In the genomic region with DNA sequence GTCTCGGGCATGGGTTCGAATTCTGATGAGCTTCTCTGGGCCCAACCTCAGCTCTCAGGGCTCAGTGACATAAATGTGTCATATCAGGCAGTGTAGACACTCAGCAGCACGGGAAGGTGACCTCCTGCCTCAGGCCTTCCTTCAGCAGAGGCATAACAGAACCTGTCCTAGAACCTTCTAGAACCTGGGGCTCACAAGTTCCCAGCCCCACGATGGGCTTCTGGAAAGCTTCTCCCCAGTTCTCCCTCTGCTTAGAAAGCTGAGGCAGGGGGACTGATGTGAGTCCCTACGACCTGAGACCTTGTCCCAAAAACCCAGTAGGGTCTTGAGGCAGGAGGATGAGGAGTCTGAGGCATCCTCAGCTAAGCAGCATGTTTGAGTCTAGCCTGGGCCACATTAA, we compare ENCODE assay signal across 9 mouse cellular contexts. TPM values are rescaled to one million over a fixed set of nuclear protein-coding genes. Genes with fewer than 3 reads are reported as not detected.
DNase-seq lines count a peak whose midpoint lies in the region; ATAC-seq and TF ChIP-seq lines count a peak whose summit lies in the region.
"Had no signal": no experiment of that assay in that cellular context is flagged by ENCODE, and none has a peak within 500 bp of the region (broad histone marks: within the 10 kb centered on the region; RNA-seq: fewer than 3 reads in every experiment).

No protein-coding gene starts in this region.

- peaks cover 31% of the 10 kb centered on the region for H3K27me3 ChIP-seq in forebrain, embryonic 10.5 days (ENCODE audit: poor library complexity, severe bottlenecking)
- no peaks in the 10 kb centered on the region for H3K27me3 ChIP-seq in forebrain, embryonic 11.5 days (ENCODE audit: control insufficient read depth, insufficient read depth, low read length)
- no peaks in the 10 kb centered on the region for H3K27me3 ChIP-seq in kidney, adult 2 months (replicated peaks; ENCODE audit: control insufficient read depth, insufficient read depth, low read length)
- no peaks in the 10 kb centered on the region for H3K27me3 ChIP-seq in thymus, adult 2 months (ENCODE audit: control insufficient read depth, insufficient read depth, low read length)

- TF ChIP-seq POLR2A in kidney, adult 2 months (IDR thresholded peaks at IDR 0.05; ENCODE audit: low read depth, low read length), result no peak
- TF ChIP-seq POLR2A in thymus, adult 2 months (IDR thresholded peaks at IDR 0.05; ENCODE audit: control insufficient read depth, extremely low read depth, insufficient read depth, low read length, poor library complexity), result no peak

- peak overlapping the region; percentile 89 for H3K27ac ChIP-seq in forebrain, embryonic 10.5 days
- no peak overlapping the region for H3K27ac ChIP-seq in forebrain, embryonic 11.5 days (ENCODE audit: low read depth, low read length)
- H3K27ac ChIP-seq in kidney, adult 2 months (ENCODE audit: insufficient read depth, low read depth, low read length), result peak overlapping the region; percentile 90
- peak overlapping the region; percentile 19; the same call in 1 of the 2 replicates for H3K27ac ChIP-seq in thymus, adult 2 months (ENCODE audit: control insufficient read depth, insufficient read depth, low read length)

- intact Hi-C loops in left cerebral cortex, postnatal 25 days (cut with DNase I), result no loop called here

- H3K36me3 ChIP-seq in forebrain, embryonic 10.5 days (replicated peaks), result no peaks in the 10 kb centered on the region
- no peaks in the 10 kb centered on the region; the same call in 1 of the 2 replicates for H3K36me3 ChIP-seq in forebrain, embryonic 11.5 days (ENCODE audit: control insufficient read depth, insufficient read depth, low read length)
- no peaks in the 10 kb centered on the region for H3K36me3 ChIP-seq in kidney, adult 2 months (ENCODE audit: control insufficient read depth, insufficient read depth, low read length)
- H3K36me3 ChIP-seq in thymus, adult 2 months (ENCODE audit: control insufficient read depth, insufficient read depth, low read length), result no peaks in the 10 kb centered on the region

- ATAC-seq in forebrain, embryonic 11.5 days (replicated peaks; ENCODE audit: low FRiP score), result no peak

- TF ChIP-seq CTCF in kidney, adult 2 months (conservative IDR thresholded peaks at IDR 0.05; ENCODE audit: insufficient read depth, insufficient read length, low read depth, low read length), result no peak
- no peak for TF ChIP-seq CTCF in thymus, adult 2 months (IDR thresholded peaks at IDR 0.05; ENCODE audit: borderline replicate concordance, control insufficient read depth, extremely low read depth, insufficient read depth, low read length, poor library complexity)

- peaks cover 93% of the 10 kb centered on the region for H3K4me1 ChIP-seq in forebrain, embryonic 10.5 days
- H3K4me1 ChIP-seq in forebrain, embryonic 11.5 days (replicated peaks; ENCODE audit: control insufficient read depth, insufficient read depth, low read length), result peaks cover 36% of the 10 kb centered on the region
- peaks cover 82% of the 10 kb centered on the region for H3K4me1 ChIP-seq in kidney, adult 2 months (ENCODE audit: control insufficient read depth, insufficient read depth, low read length)
- H3K4me1 ChIP-seq in thymus, adult 2 months (replicated peaks; ENCODE audit: control insufficient read depth, insufficient read depth, low read length), result peaks cover 8% of the 10 kb centered on the region

- H3K9ac ChIP-seq in forebrain, embryonic 11.5 days (ENCODE audit: low read length), result no peak overlapping the region; the same call in 1 of the 2 replicates

- peak overlapping the region; percentile 37; the same call in 1 of the 2 replicates for H3K4me3 ChIP-seq in forebrain, embryonic 10.5 days
- no peak overlapping the region for H3K4me3 ChIP-seq in forebrain, embryonic 11.5 days (ENCODE audit: low read depth, low read length)
- H3K4me3 ChIP-seq in kidney, adult 2 months (ENCODE audit: insufficient read depth, low read depth, low read length), result no peak overlapping the region
- H3K4me3 ChIP-seq in thymus, adult 2 months (ENCODE audit: control insufficient read depth, insufficient read depth, low read length), result no peak overlapping the region

- no peak overlapping the region for H3K4me2 ChIP-seq in forebrain, embryonic 11.5 days (ENCODE audit: low read depth, low read length, severe bottlenecking)

- no peak for DNase-seq in forebrain, embryonic 10.5 days (ENCODE audit: extremely low spot score, low spot score)
- no peak for DNase-seq in forebrain, embryonic 11.5 days (ENCODE audit: low spot score)
- DNase-seq in kidney, adult 2 months, result no peak
- DNase-seq in kidney, postnatal 10 days, result no peak
- DNase-seq in thymus, adult 2 months, result no peak
- DNase-seq in thymus, postnatal 10 days (ENCODE audit: low spot score in 2 of 2), result no peak
- DNase-seq in left cerebral cortex, postnatal 25 days (ENCODE audit: low spot score in 2 of 2), result no peak
- DNase-seq in cerebellum, adult 9-11 months, result no peak

- WGBS in forebrain, embryonic 10.5 days, result 85% methylated on average over 5 of the region's 5 CpGs
- 81% methylated on average over 5 of the region's 5 CpGs for WGBS in forebrain, embryonic 11.5 days
- 59% methylated on average over 5 of the region's 5 CpGs for WGBS in kidney, adult 2 months
- WGBS in thymus, adult 2 months, result 88% methylated on average over 5 of the region's 5 CpGs

- no peaks in the 10 kb centered on the region for H3K9me3 ChIP-seq in forebrain, embryonic 10.5 days
- H3K9me3 ChIP-seq in forebrain, embryonic 11.5 days (ENCODE audit: control insufficient read depth, low read length), result no peaks in the 10 kb centered on the region

RNA-seq across cellular contexts. Expression of a gene that starts 22.3 kb away (rescaled TPM):
- polyA plus RNA-seq in forebrain, embryonic 10.5 days (2016; fragmentation: Nextera tagmentation; extraction: Ambion mirVana), result 1.6 and 1.9 TPM in 2 replicates
- 2.8 and 3.3 TPM in 2 replicates for polyA plus RNA-seq in forebrain, embryonic 11.5 days (2014; fragmentation: Nextera tagmentation; extraction: Ambion mirVana)
- polyA plus RNA-seq in kidney, adult 2 months (2012; rRNA removed), result 693 and 694 TPM in 2 replicates
- 49.7 and 51.1 TPM in 2 replicates for polyA plus RNA-seq in thymus, adult 2 months (2012; rRNA removed)
- 1 to 10 TPM in 1 of 2 experiments, under 1 TPM in 1; 0.89 to 1.5 TPM for total RNA-seq in left cerebral cortex, postnatal 25 days (2021)
- total RNA-seq: gastrocnemius, adult 8-10 months had no signal

RNA-seq across cellular contexts. Expression of a gene that starts 26.3 kb away (rescaled TPM):
- 0.78 and 1.4 TPM in 2 replicates for polyA plus RNA-seq in forebrain, embryonic 10.5 days (2016; fragmentation: Nextera tagmentation; extraction: Ambion mirVana)
- 1.1 and 3.0 TPM in 2 replicates for polyA plus RNA-seq in forebrain, embryonic 11.5 days (2014; fragmentation: Nextera tagmentation; extraction: Ambion mirVana)
- 1.0 and 2.8 TPM in 2 replicates for polyA plus RNA-seq in kidney, adult 2 months (2012; rRNA removed)
- 7.5 and 8.4 TPM in 2 replicates for polyA plus RNA-seq in thymus, adult 2 months (2012; rRNA removed)
- total RNA-seq in left cerebral cortex, postnatal 25 days (2021), result 1 to 10 TPM; 4.0 to 4.1 TPM

RNA-seq across cellular contexts. Expression of a gene that starts 30.9 kb away (rescaled TPM):
- polyA plus RNA-seq in forebrain, embryonic 10.5 days (2016; fragmentation: Nextera tagmentation; extraction: Ambion mirVana), result 2.6 and 3.1 TPM in 2 replicates
- polyA plus RNA-seq in forebrain, embryonic 11.5 days (2014; fragmentation: Nextera tagmentation; extraction: Ambion mirVana), result 3.0 and 3.5 TPM in 2 replicates
- polyA plus RNA-seq in kidney, adult 2 months (2012; rRNA removed), result 2.1 and 2.3 TPM in 2 replicates
- polyA plus RNA-seq in thymus, adult 2 months (2012; rRNA removed), result 4.1 and 5.3 TPM in 2 replicates
- 1 to 10 TPM; 3.5 to 4.2 TPM for total RNA-seq in left cerebral cortex, postnatal 25 days (2021)

RNA-seq across cellular contexts. Expression of a gene that starts 30.9 kb away (rescaled TPM):
- 96.8 and 97.9 TPM in 2 replicates for polyA plus RNA-seq in forebrain, embryonic 10.5 days (2016; fragmentation: Nextera tagmentation; extraction: Ambion mirVana)
- polyA plus RNA-seq in forebrain, embryonic 11.5 days (2014; fragmentation: Nextera tagmentation; extraction: Ambion mirVana), result 61.0 and 66.3 TPM in 2 replicates
- 60.6 and 79.8 TPM in 2 replicates for polyA plus RNA-seq in kidney, adult 2 months (2012; rRNA removed)
- 119 and 123 TPM in 2 replicates for polyA plus RNA-seq in thymus, adult 2 months (2012; rRNA removed)
- total RNA-seq in left cerebral cortex, postnatal 25 days (2021), result 10 to 100 TPM; 83.7 to 87.7 TPM

RNA-seq across cellular contexts. Expression of a gene that starts 36.8 kb away (rescaled TPM):
- polyA plus RNA-seq in forebrain, embryonic 10.5 days (2016; fragmentation: Nextera tagmentation; extraction: Ambion mirVana), result 135 and 139 TPM in 2 replicates
- polyA plus RNA-seq in forebrain, embryonic 11.5 days (2014; fragmentation: Nextera tagmentation; extraction: Ambion mirVana), result 132 and 144 TPM in 2 replicates
- polyA plus RNA-seq in kidney, adult 2 months (2012; rRNA removed), result 41.1 and 49.8 TPM in 2 replicates
- polyA plus RNA-seq in thymus, adult 2 months (2012; rRNA removed), result 181 and 201 TPM in 2 replicates
- total RNA-seq in left cerebral cortex, postnatal 25 days (2021), result 10 to 100 TPM; 63.5 to 70.2 TPM

Comparison
In these comparisons a context has a peak if more than half of its experiments do, and no peak if none do; other contexts are left out.
1. RNA of a gene that starts 22.3 kb away (polyA plus RNA-seq): 693 to 694 TPM in kidney, adult 2 months and 49.7 to 51.1 TPM in thymus, adult 2 months; 2.8 to 3.3 TPM in forebrain, embryonic 11.5 days and 1.6 to 1.9 TPM in forebrain, embryonic 10.5 days; every median in the first group is over 10 times any median in the second.